Mouse (Mus musculus): ENCODE data around the gene Cx3cr1.

Cx3cr1 gene

GRCm38 (mm10) chr9:119941861-119942260, 127.8 kb downstream of the Cx3cr1 start:
- DNase-seq (ENCODE audit: low spot score) = no peak

- DNase-seq (ENCODE audit: low spot score) = no peak
Measured at GRCm38 (mm10) chr9:119941407-119941806, 128.3 kb downstream of the Cx3cr1 start.

DNA sequence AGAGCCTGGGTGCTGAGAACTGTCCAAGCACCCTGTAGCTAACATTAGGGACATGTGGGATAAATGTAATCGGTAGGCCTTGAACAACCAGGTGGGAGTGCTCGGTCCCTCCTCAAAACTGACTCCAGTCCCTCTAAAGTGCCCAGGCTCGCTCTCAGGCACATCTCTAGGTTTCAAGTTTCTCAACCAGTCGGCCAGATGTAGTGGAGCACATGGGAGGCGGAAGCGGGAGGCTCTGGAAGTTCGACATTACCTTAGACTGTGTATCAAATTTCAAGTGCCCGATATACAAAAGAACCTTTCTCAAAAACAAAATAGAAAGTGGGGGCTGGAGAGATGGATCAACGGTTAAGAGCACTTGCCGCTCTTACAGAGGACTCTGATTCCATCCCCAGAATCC, 130.0 kb downstream of the Cx3cr1 start:
- DNase-seq (ENCODE audit: low spot score) = no peak

DNA sequence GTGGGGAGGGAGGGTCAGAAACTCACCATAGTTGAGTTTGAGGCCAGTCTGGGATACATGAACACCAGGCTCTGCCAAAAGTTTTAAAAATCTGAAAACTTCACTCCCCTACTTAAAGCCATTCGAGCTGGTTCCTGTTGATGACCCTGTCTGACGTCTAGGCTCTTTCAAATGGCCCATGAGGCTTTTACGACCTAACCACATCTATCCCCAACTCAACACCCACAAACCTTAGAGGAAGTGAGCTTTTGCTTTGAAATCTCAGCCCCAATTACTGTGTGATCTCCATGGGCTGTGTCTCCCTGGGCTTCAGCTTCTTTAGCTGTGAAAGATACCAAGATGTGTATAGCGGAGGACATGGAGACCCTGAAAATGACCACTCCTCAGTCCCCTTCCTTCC, 131.2 kb downstream of the Cx3cr1 start:
- no peak for DNase-seq (ENCODE audit: low spot score)

GRCm38 (mm10) chr9:119937005-119937773, 132.5 kb downstream of the Cx3cr1 start, which contains the start of the genes Gorasp1 and Ttc21a:
Gene Gorasp1, minus strand, starts transcription at chr9:119937565.
Gene Ttc21a, plus strand, starts transcription at chr9:119937606.
- DNase-seq (ENCODE audit: low spot score) = peak; percentile 99

GRCm38 (mm10) chr9:119933675-119934074, 136.0 kb downstream of the Cx3cr1 start:
- DNase-seq (ENCODE audit: low spot score) = no peak

GRCm38 (mm10) chr9:119932358-119932757, 137.3 kb downstream of the Cx3cr1 start:
- no peak for DNase-seq (ENCODE audit: low spot score)

GRCm38 (mm10) chr9:119926497-119926896, 143.2 kb downstream of the Cx3cr1 start:
- DNase-seq (ENCODE audit: low spot score) = no peak

DNA sequence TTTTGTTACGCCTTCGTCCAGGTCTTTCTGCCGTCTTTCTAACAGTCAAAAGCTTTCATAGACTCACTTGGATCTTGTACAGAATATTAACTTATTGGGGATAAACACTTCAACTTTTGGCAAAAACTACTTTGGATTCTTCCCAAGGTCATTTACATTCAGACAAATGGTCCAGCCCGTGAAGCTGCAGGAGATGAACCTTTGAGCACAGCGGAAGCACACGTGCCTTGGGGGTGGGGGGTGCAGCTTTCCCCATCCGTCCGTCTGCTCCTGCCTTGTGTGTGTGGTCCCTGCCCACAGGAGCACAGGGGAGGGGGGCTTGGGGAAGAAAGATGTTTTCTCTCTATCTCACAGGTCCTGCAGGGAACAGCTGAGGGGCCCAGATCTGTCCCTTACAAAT, 143.9 kb downstream of the Cx3cr1 start:
- DNase-seq (ENCODE audit: low spot score) = no peak

DNA sequence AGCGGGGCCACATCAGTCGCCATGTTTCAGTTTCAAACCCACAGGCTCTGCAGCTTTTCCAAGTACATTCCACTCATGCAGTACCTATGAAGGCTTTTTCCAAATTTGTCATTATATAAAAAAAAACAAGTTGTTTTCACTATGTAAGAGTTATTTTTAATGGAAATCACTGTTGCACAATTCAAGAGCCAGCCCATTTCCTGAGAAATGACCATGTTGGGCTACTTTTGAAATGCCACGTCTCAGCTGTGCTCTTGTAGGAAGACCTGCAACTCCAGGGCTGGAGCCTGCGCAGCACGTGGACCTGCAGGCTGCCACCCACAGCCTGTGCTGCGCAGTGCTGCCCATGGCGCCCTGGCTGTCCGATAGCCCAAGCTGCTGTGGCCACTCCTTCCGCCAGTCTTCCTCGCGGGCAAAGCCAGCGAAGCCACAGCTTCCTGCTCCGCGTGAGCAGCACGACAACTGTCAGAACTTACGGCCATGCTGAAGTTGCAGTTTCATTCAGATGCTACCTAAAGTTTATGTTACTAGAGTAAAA, 144.5 kb downstream of the Cx3cr1 start:
- no peak for DNase-seq (ENCODE audit: low spot score)

DNA sequence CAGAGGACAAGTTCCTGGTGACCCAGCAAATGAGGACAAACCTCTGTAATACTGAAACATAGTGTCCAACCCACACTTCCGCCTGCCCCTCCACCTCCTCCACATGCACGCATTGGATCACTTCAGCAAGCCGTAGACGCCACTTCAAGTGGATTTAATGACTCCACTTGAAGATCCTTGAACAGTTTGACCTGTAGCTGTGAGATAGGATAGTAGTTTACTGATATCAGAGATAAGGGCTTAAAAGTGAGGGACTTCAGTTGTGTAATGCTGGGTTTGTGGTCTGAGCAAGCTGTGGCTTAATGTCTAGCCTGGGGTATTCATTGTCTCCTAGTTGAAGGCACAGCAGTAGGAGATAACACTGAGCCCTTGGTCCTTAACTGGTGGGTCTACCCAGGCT, 146.2 kb downstream of the Cx3cr1 start:
- DNase-seq (ENCODE audit: low spot score) = no peak

DNA sequence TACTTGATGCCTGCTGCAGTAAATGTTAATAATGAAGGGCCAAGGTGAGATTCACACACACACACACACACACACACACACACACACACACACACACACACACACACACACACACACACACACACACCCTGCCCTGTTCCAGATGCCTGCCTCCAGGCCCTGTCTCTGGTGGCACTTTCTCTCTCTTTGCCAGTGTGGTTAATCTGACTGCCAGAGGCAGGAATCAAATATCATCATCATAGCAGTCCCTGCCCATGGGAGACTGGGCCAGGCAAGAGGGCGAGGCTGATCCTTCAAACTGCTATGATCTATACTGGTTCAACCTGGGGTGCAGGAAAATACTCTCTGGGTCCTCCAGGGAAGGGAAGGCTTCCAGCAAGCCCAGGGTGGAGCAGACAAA, 149.8 kb downstream of the Cx3cr1 start:
- DNase-seq (ENCODE audit: low spot score) = no peak

- no peak for DNase-seq (ENCODE audit: low spot score)
Measured at GRCm38 (mm10) chr9:119913087-119913838, 156.4 kb downstream of the Cx3cr1 start.

DNA sequence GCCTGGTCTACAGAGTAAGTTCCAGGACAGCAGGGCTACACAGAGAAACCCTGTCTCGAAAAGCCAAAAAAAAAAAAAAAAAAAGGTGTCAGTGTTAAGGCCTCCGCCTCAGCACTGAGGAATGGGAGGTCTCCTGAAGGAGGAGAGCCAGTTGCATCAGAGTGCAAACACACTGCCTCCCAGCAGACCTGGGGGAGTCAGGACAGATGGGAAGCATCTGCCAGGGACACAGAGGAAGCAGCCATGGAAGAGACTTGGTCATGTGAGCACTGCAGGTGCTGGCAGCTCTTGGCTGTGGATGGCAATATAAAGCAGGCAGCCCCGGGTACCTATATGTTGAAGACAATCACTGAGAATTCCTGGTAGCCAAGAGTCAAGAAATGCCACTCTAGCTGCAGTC, 159.7 kb downstream of the Cx3cr1 start:
- DNase-seq (ENCODE audit: low spot score) = no peak

DNA sequence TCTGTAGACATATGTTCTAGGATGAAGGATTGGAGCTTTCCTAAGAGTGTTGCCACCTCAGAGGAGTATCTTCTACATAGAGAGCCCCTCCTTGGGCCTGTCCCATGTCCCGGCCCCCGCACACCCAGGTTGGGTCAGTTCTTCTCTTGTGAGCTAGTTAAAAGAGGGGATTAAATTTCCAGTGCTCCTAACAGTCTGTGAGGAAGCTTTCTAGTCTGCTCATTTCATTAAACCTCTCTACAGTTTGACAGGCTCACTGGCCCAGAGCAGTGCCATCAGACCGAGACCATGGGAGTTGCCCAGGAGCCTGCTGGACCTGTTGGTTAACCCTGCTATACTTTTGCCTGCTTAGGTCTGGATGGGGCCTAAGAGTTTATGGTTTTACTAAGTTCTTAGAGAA, 161.0 kb downstream of the Cx3cr1 start:
- DNase-seq (ENCODE audit: low spot score) = no peak

DNA sequence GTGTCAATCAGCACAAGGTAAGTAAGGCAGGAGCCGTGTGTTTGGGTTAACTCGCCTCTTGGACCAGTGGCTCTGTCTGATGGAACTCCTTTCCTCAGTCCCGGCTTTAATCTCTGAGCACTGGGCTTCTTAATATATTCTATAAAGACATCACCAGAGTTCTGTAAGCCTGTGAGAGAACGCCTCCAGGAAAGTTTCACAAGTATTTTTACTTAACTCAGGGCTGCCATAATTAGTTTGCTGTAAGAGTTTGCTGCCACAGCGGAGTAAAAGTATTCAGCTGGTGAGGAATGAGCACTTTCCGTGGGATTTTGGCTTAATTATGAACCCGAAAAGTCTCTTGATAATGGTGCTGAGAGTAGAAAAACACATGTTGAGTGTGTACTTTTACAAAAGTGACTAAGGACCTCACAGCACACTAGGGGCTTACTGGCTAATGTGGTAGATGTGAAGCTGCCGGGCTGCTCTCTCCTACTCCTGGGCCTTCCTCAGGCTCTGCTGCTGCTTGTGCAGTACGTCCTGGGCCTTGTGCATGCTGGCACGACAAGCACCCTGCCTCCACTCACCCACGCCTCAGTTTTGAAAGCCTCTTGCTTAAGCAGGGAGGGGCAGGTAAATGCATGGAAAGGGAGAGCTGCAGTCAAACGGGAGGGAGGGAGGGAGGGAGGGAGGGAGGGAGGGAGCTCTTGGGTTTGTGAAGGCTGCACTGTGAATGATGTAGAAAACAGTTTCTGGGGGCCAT, 167.1 kb downstream of the Cx3cr1 start:
- no peak for DNase-seq (ENCODE audit: low spot score)

- no peak for DNase-seq (ENCODE audit: low spot score)
Measured at GRCm38 (mm10) chr9:119899446-119899845, 170.2 kb downstream of the Cx3cr1 start.

- peak; percentile 17 for DNase-seq (ENCODE audit: low spot score)
Measured at GRCm38 (mm10) chr9:119895040-119895721, 174.5 kb downstream of the Cx3cr1 start.

DNA sequence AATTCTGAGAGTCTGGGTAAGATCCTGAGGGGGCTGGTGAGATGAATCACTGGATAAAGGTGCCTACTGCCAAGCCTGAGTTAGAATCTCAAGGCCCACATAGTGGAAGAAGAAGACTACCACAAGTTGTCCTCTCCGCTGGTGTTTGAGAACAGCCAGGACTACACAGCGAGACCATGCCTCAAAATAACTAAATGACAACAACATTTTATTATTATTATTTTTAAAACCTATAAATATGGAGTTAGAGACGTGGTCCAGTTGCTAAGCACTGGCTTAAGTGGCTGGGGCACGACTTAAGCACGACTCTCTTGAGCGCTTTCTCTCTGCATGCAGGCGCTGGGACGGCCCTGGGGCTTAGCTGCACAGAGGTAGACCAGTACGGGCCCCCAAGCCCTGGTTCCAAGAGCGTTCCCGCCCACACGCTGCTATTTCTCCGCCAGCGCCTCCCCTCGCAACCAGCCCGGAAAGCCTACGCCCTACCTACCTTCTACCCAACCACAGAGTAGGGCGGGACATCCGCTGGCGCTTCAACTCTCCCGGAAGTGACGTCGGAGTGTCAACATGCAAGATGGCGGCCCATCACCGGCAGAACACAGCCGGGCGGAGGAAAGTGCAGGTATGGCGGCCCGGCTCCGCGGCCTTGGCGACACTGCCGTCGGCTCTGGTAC, 175.2 kb downstream of the Cx3cr1 start, which contains the start of gene Wdr48:
Wdr48 (plus strand) TSS at position 540 of the 671 bp plus-strand sequence.
- peak; percentile 99 for DNase-seq (ENCODE audit: low spot score)

DNA sequence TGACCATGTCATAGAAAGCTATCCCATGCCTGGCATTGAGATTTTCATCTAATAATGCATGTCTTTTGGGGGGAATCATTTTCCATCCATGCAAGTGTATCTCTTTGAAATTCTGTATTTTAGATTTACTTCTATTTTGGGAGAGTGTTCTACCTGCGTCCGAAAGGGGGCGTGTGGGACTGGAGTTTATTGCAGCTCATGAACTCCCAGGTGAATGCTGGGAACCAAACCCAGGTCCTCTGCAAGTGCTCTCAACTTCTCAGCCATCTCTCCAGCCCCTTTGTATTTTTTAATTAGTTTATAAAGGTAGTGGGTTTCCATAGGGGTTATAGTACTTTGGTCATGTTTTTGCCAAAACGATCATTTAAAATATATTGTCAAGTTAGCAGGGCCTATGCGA, 175.8 kb downstream of the Cx3cr1 start:
- no peak for DNase-seq (ENCODE audit: low spot score)

- peak; percentile 44 for DNase-seq (ENCODE audit: low spot score)
Measured at GRCm38 (mm10) chr9:119890692-119891091, 179.0 kb downstream of the Cx3cr1 start.

Data from embryo, embryonic 10 days (tissue).